In the genomic region with DNA sequence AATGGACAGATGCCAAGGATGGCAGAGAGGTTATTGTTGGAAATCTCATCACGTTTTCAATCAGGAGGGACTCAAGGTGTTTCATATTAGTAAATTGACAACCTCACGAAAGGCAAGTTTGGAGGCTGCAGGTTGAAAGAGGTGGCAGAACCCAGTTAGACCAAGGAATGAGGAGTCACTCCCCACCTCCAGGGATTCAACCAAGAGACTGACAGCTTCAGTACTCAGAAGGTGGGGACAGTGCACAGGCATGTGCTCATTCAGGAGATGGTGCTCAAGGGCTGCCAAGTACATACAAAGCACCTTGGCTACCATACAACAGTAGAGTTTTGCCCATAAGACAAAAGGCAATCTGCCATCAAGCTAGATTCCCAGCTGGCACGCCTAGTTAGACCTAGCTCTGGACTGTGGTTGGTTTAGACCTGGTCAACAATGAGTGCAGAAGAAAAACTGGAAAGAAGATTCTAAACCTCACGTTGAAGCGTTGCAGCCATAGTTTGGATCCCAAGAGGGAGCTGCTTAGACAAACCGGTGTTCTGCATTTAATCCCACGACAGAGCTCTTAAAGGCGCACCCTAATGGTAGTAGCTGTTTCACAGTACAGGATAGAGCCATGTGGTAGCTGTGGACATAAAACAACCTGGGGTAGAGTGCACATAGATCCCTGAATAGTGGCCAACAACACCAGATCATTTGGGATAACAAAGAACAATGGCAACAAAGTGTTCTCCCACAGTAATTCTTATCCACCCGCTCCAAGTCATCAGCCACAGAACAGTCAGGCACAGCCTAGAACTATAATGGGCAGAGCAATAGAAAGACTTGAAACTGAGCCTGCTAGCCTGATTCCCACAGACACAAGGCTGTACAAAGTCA, we compare ENCODE assay signal across 10 mouse cellular contexts. TPM values are rescaled to one million over a fixed set of nuclear protein-coding genes. Genes with fewer than 3 reads are reported as not detected.
A peak's percentile ranks its signal among the peaks of the same experiment; 100 is the strongest.
DNase-seq lines count a peak whose midpoint lies in the region; ATAC-seq lines count a peak whose summit lies in the region.
"Had no signal": no experiment of that assay in that cellular context is flagged by ENCODE, and none has a peak within 500 bp of the region (broad histone marks: within the 10 kb centered on the region; RNA-seq: fewer than 3 reads in every experiment).

No protein-coding gene starts in this region.

- H3K4me1 ChIP-seq in forebrain, embryonic 11.5 days (replicated peaks; ENCODE audit: control insufficient read depth, insufficient read depth, low read length) = peaks cover 9% of the 10 kb centered on the region; the same call in 1 of the 2 replicates
- H3K4me1 ChIP-seq in forebrain, embryonic 10.5 days = peaks cover 43% of the 10 kb centered on the region
- H3K4me1 ChIP-seq in liver, embryonic 12.5 days = peaks cover 33% of the 10 kb centered on the region
- H3K4me1 ChIP-seq in liver, embryonic 11.5 days (replicated peaks; ENCODE audit: control insufficient read depth, insufficient read depth, low read length) = 0 out of 2 replicates have a peak, but pooled peaks cover 3% of the 10 kb centered on the region
- H3K4me1 ChIP-seq in forebrain, embryonic 13.5 days = peaks cover 20% of the 10 kb centered on the region
- peaks cover 22% of the 10 kb centered on the region for H3K4me1 ChIP-seq in neural tube, embryonic 13.5 days (replicated peaks)

- no peak for ATAC-seq in forebrain, embryonic 11.5 days (replicated peaks; ENCODE audit: low FRiP score)
- ATAC-seq in liver, embryonic 12.5 days = no peak
- ATAC-seq in liver, embryonic 11.5 days (replicated peaks; ENCODE audit: low FRiP score) = no peak
- ATAC-seq in forebrain, embryonic 13.5 days = no peak
- ATAC-seq in neural tube, embryonic 13.5 days (ENCODE audit: low read depth) = no peak

- no peak overlapping the region for H3K9ac ChIP-seq in forebrain, embryonic 11.5 days (ENCODE audit: low read length)
- H3K9ac ChIP-seq in liver, embryonic 12.5 days = no peak overlapping the region
- no peak overlapping the region for H3K9ac ChIP-seq in liver, embryonic 11.5 days (ENCODE audit: low read depth, low read length)
- no peak overlapping the region for H3K9ac ChIP-seq in forebrain, embryonic 13.5 days
- peak overlapping the region; percentile 75 for H3K9ac ChIP-seq in neural tube, embryonic 13.5 days

- H3K27me3 ChIP-seq in forebrain, embryonic 11.5 days (ENCODE audit: control insufficient read depth, insufficient read depth, low read length) = no peaks in the 10 kb centered on the region
- peaks cover 11% of the 10 kb centered on the region for H3K27me3 ChIP-seq in forebrain, embryonic 10.5 days (ENCODE audit: poor library complexity, severe bottlenecking)
- no peaks in the 10 kb centered on the region for H3K27me3 ChIP-seq in liver, embryonic 12.5 days (replicated peaks)
- H3K27me3 ChIP-seq in liver, embryonic 11.5 days (replicated peaks; ENCODE audit: control insufficient read depth, insufficient read depth, low read length) = no peaks in the 10 kb centered on the region
- no peaks in the 10 kb centered on the region for H3K27me3 ChIP-seq in forebrain, embryonic 13.5 days
- no peaks in the 10 kb centered on the region for H3K27me3 ChIP-seq in neural tube, embryonic 13.5 days

- H3K4me3 ChIP-seq in forebrain, embryonic 11.5 days (ENCODE audit: low read depth, low read length) = no peak overlapping the region
- H3K4me3 ChIP-seq in forebrain, embryonic 10.5 days = no peak overlapping the region
- no peak overlapping the region for H3K4me3 ChIP-seq in liver, embryonic 12.5 days
- H3K4me3 ChIP-seq in liver, embryonic 11.5 days (ENCODE audit: low read depth, low read length) = no peak overlapping the region
- H3K4me3 ChIP-seq in forebrain, embryonic 13.5 days = no peak overlapping the region
- H3K4me3 ChIP-seq in neural tube, embryonic 13.5 days = peak overlapping the region; percentile 44

- H3K9me3 ChIP-seq in forebrain, embryonic 11.5 days (ENCODE audit: control insufficient read depth, low read length) = no peaks in the 10 kb centered on the region
- H3K9me3 ChIP-seq in forebrain, embryonic 10.5 days = no peaks in the 10 kb centered on the region
- H3K9me3 ChIP-seq in liver, embryonic 12.5 days (replicated peaks) = no peaks in the 10 kb centered on the region
- no peaks in the 10 kb centered on the region for H3K9me3 ChIP-seq in liver, embryonic 11.5 days (ENCODE audit: control insufficient read depth, low read length)
- no peaks in the 10 kb centered on the region for H3K9me3 ChIP-seq in forebrain, embryonic 13.5 days (replicated peaks)
- H3K9me3 ChIP-seq in neural tube, embryonic 13.5 days = no peaks in the 10 kb centered on the region

- DNase-seq in forebrain, embryonic 11.5 days (ENCODE audit: low spot score) = peak; percentile 42
- DNase-seq in forebrain, embryonic 10.5 days (ENCODE audit: extremely low spot score, low spot score) = no peak
- no peak for DNase-seq in liver, embryonic 11.5 days (ENCODE audit: low spot score)
- no peak for DNase-seq in thymus, postnatal 25 days
- DNase-seq in adrenal gland, postnatal 10 days = no peak
- DNase-seq: gastrocnemius, postnatal 25 days; lung, postnatal 36 days had no signal

- no peaks in the 10 kb centered on the region for H3K36me3 ChIP-seq in forebrain, embryonic 11.5 days (ENCODE audit: control insufficient read depth, insufficient read depth, low read length)
- 0 out of 2 replicates have a peak, but pooled peaks cover 3% of the 10 kb centered on the region for H3K36me3 ChIP-seq in forebrain, embryonic 10.5 days (replicated peaks)
- no peaks in the 10 kb centered on the region; the same call in 1 of the 2 replicates for H3K36me3 ChIP-seq in liver, embryonic 12.5 days
- H3K36me3 ChIP-seq in liver, embryonic 11.5 days (ENCODE audit: control insufficient read depth, insufficient read depth, low read length) = no peaks in the 10 kb centered on the region
- no peaks in the 10 kb centered on the region for H3K36me3 ChIP-seq in forebrain, embryonic 13.5 days (ENCODE audit: poor library complexity, severe bottlenecking)
- H3K36me3 ChIP-seq in neural tube, embryonic 13.5 days = peaks cover 9% of the 10 kb centered on the region

- no peak overlapping the region for H3K4me2 ChIP-seq in forebrain, embryonic 11.5 days (ENCODE audit: low read depth, low read length, severe bottlenecking)
- peak overlapping the region; percentile 74; the same call in 1 of the 2 replicates for H3K4me2 ChIP-seq in liver, embryonic 12.5 days
- no peak overlapping the region for H3K4me2 ChIP-seq in liver, embryonic 11.5 days
- H3K4me2 ChIP-seq in forebrain, embryonic 13.5 days = peak overlapping the region; percentile 64; the same call in 1 of the 2 replicates
- peak overlapping the region; percentile 60 for H3K4me2 ChIP-seq in neural tube, embryonic 13.5 days

- 81% methylated on average over 9 of the region's 9 CpGs for WGBS in forebrain, embryonic 11.5 days
- WGBS in forebrain, embryonic 10.5 days = 87% methylated on average over 9 of the region's 9 CpGs
- whole genome bisulfite sequencing in liver, embryonic 12.5 days (ENCODE audit: insufficient replicate concordance) = 70% methylated on average over 9 of the region's 9 CpGs
- WGBS in liver, embryonic 11.5 days = 76% methylated on average over 9 of the region's 9 CpGs
- WGBS in forebrain, embryonic 13.5 days = 80% methylated on average over 9 of the region's 9 CpGs
- WGBS in neural tube, embryonic 13.5 days = 80% methylated on average over 9 of the region's 9 CpGs

- H3K27ac ChIP-seq in forebrain, embryonic 11.5 days (ENCODE audit: low read depth, low read length) = no peak overlapping the region
- H3K27ac ChIP-seq in forebrain, embryonic 10.5 days = no peak overlapping the region
- no peak overlapping the region for H3K27ac ChIP-seq in liver, embryonic 12.5 days
- no peak overlapping the region for H3K27ac ChIP-seq in liver, embryonic 11.5 days (ENCODE audit: low read depth, low read length)
- H3K27ac ChIP-seq in forebrain, embryonic 13.5 days = no peak overlapping the region
- H3K27ac ChIP-seq in neural tube, embryonic 13.5 days (replicated peaks) = peak overlapping the region; percentile 94

RNA-seq across cellular contexts. Expression of a gene that starts 27.5 kb away (rescaled TPM):
- polyA plus RNA-seq in forebrain, embryonic 11.5 days (2014; fragmentation: Nextera tagmentation; extraction: Ambion mirVana) = 14.5 and 16.8 TPM in 2 replicates
- polyA plus RNA-seq in forebrain, embryonic 10.5 days (2016; fragmentation: Nextera tagmentation; extraction: Ambion mirVana) = 22.5 and 23.5 TPM in 2 replicates
- polyA plus RNA-seq in liver, embryonic 12.5 days (2016; fragmentation: Nextera tagmentation; extraction: Ambion mirVana) = 33.7 and 34.4 TPM in 2 replicates
- polyA plus RNA-seq in liver, embryonic 11.5 days (2014; fragmentation: Nextera tagmentation; extraction: Ambion mirVana) = 40.2 and 43.2 TPM in 2 replicates
- 12.6 and 13.4 TPM in 2 replicates for polyA plus RNA-seq in forebrain, embryonic 13.5 days (2015; fragmentation: Nextera tagmentation; extraction: Ambion mirVana)
- polyA plus RNA-seq in neural tube, embryonic 13.5 days (2015; fragmentation: Nextera tagmentation; extraction: Ambion mirVana) = 8.7 and 9.6 TPM in 2 replicates
- total RNA-seq in adrenal gland, postnatal 10 days (2021) = 10 to 100 TPM; 43.4 to 47.0 TPM

RNA-seq across cellular contexts. Expression of a gene that starts 27.6 kb away (rescaled TPM):
- polyA plus RNA-seq in forebrain, embryonic 11.5 days (2014; fragmentation: Nextera tagmentation; extraction: Ambion mirVana) = 11.9 and 12.4 TPM in 2 replicates
- polyA plus RNA-seq in forebrain, embryonic 10.5 days (2016; fragmentation: Nextera tagmentation; extraction: Ambion mirVana) = 3.1 and 3.3 TPM in 2 replicates
- 0.49 and 0.62 TPM in 2 replicates for polyA plus RNA-seq in liver, embryonic 12.5 days (2016; fragmentation: Nextera tagmentation; extraction: Ambion mirVana)
- polyA plus RNA-seq in liver, embryonic 11.5 days (2014; fragmentation: Nextera tagmentation; extraction: Ambion mirVana) = 0.77 and 0.90 TPM in 2 replicates
- 25.8 and 28.1 TPM in 2 replicates for polyA plus RNA-seq in forebrain, embryonic 13.5 days (2015; fragmentation: Nextera tagmentation; extraction: Ambion mirVana)
- polyA plus RNA-seq in neural tube, embryonic 13.5 days (2015; fragmentation: Nextera tagmentation; extraction: Ambion mirVana) = 33.4 and 37.3 TPM in 2 replicates
- total RNA-seq in adrenal gland, postnatal 10 days (2021) = 1 to 10 TPM; 2.8 to 4.1 TPM
- total RNA-seq: gastrocnemius, postnatal 25 days had no signal

RNA-seq across cellular contexts. Expression of a gene that starts 44.5 kb away (rescaled TPM):
- polyA plus RNA-seq in forebrain, embryonic 11.5 days (2014; fragmentation: Nextera tagmentation; extraction: Ambion mirVana) = 3.3 and 4.5 TPM in 2 replicates
- 3.3 and 4.1 TPM in 2 replicates for polyA plus RNA-seq in forebrain, embryonic 10.5 days (2016; fragmentation: Nextera tagmentation; extraction: Ambion mirVana)
- polyA plus RNA-seq in liver, embryonic 12.5 days (2016; fragmentation: Nextera tagmentation; extraction: Ambion mirVana) = 5.2 and 5.8 TPM in 2 replicates
- polyA plus RNA-seq in liver, embryonic 11.5 days (2014; fragmentation: Nextera tagmentation; extraction: Ambion mirVana) = 6.8 and 7.1 TPM in 2 replicates
- 1.3 and 1.5 TPM in 2 replicates for polyA plus RNA-seq in forebrain, embryonic 13.5 days (2015; fragmentation: Nextera tagmentation; extraction: Ambion mirVana)
- polyA plus RNA-seq in neural tube, embryonic 13.5 days (2015; fragmentation: Nextera tagmentation; extraction: Ambion mirVana) = 12.9 and 13.6 TPM in 2 replicates
- total RNA-seq in adrenal gland, postnatal 10 days (2021) = 10 to 100 TPM in 1 of 2 experiments, 1 to 10 TPM in 1; 7.7 to 12.3 TPM

RNA-seq across cellular contexts. Expression of a gene that starts 50.6 kb away (rescaled TPM):
- 51.9 and 53.3 TPM in 2 replicates for polyA plus RNA-seq in forebrain, embryonic 11.5 days (2014; fragmentation: Nextera tagmentation; extraction: Ambion mirVana)
- 49.1 and 52.2 TPM in 2 replicates for polyA plus RNA-seq in forebrain, embryonic 10.5 days (2016; fragmentation: Nextera tagmentation; extraction: Ambion mirVana)
- polyA plus RNA-seq in liver, embryonic 12.5 days (2016; fragmentation: Nextera tagmentation; extraction: Ambion mirVana) = 25.7 and 27.9 TPM in 2 replicates
- polyA plus RNA-seq in liver, embryonic 11.5 days (2014; fragmentation: Nextera tagmentation; extraction: Ambion mirVana) = 43.5 and 47.3 TPM in 2 replicates
- 38.5 and 40.0 TPM in 2 replicates for polyA plus RNA-seq in forebrain, embryonic 13.5 days (2015; fragmentation: Nextera tagmentation; extraction: Ambion mirVana)
- 26.3 and 29.5 TPM in 2 replicates for polyA plus RNA-seq in neural tube, embryonic 13.5 days (2015; fragmentation: Nextera tagmentation; extraction: Ambion mirVana)
- total RNA-seq in adrenal gland, postnatal 10 days (2021) = 10 to 100 TPM; 13.0 to 15.8 TPM

Comparison
In these comparisons a context has a peak if more than half of its experiments do, and no peak if none do; other contexts are left out.
1. H3K4me2 ChIP-seq: peak in liver, embryonic 12.5 days (single experiment), forebrain, embryonic 13.5 days (single experiment) and neural tube, embryonic 13.5 days (single experiment); none in forebrain, embryonic 11.5 days (single experiment) and liver, embryonic 11.5 days (single experiment).